8 mouse cellular contexts compared by ENCODE assay signal in the genomic region with DNA sequence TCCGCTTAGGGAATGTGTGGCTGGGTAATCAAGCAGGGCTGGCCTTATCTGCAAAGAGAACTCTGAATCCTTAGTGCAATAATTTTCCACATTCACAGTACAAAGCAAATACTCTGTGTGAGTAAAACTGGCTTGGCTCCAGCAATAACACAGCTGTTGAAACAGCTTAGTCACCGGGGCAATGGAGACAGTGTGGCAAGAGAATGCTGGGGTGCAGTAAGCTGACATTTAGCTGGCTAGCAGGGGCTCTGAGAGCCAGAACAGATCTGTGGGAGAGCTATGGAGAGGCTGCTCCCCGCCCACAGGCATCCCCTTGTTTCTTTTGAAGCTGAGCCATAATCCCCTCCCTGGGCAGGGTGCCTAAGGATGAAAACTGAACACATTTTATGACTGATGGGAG. TPM values are rescaled to one million over a fixed set of nuclear protein-coding genes. Genes with fewer than 3 reads are reported as not detected.
DNase-seq lines count a peak whose midpoint lies in the region; ATAC-seq lines count a peak whose summit lies in the region.

No protein-coding gene starts in this region.

- DNase-seq in 3T3-L1 (ENCODE audit: low read depth, low spot score) = peak; percentile 98
- DNase-seq in cerebellum, postnatal 14 days = peak; percentile 45 to 46
- DNase-seq in frontal cortex, postnatal 14 days (ENCODE audit: low spot score in 2 of 2) = peak; percentile 52 to 69
- peak; percentile 81 for DNase-seq in heart, postnatal 4 days
- DNase-seq in layer of hippocampus, adult 18-20 months (ENCODE audit: low spot score in 2 of 2) = peak; percentile 80 to 92
- peak; percentile 10 for DNase-seq in ovary, postnatal 10 days (ENCODE audit: low spot score)
- no peak for DNase-seq in spleen, adult 12 weeks (ENCODE audit: low spot score)

- 9% methylated on average over 3 of the region's 3 CpGs for WGBS in lung, embryonic 15.5 days

- no peaks in the 10 kb centered on the region for H3K36me3 ChIP-seq in lung, embryonic 15.5 days

- H3K4me3 ChIP-seq in lung, embryonic 15.5 days = no peak overlapping the region

- no peak overlapping the region for H3K9ac ChIP-seq in lung, embryonic 15.5 days

- peak; percentile 93 for ATAC-seq in lung, embryonic 15.5 days (ENCODE audit: borderline replicate concordance, extremely low read depth, low FRiP score, low TSS enrichment)

- peak overlapping the region; percentile 54 for H3K27ac ChIP-seq in lung, embryonic 15.5 days

- peaks cover 17% of the 10 kb centered on the region for H3K4me1 ChIP-seq in lung, embryonic 15.5 days

- no peaks in the 10 kb centered on the region for H3K27me3 ChIP-seq in lung, embryonic 15.5 days

- H3K9me3 ChIP-seq in lung, embryonic 15.5 days = no peaks in the 10 kb centered on the region

- H3K4me2 ChIP-seq in lung, embryonic 15.5 days = no peak overlapping the region

RNA-seq across cellular contexts. Expression of gene Wls, which starts 45.8 kb away (rescaled TPM):
- total RNA-seq in heart, postnatal 4 days (2021) = 100 to 1,000 TPM; 116 TPM
- 10 to 100 TPM; 21.3 to 25.4 TPM for total RNA-seq in layer of hippocampus, adult 18-20 months (2021)
- polyA plus RNA-seq in lung, embryonic 15.5 days (2015; fragmentation: Nextera tagmentation; extraction: Ambion mirVana) = 162 and 170 TPM in 2 replicates

Comparison
In these comparisons a context has a peak if more than half of its experiments do, and no peak if none do; other contexts are left out.
1. RNA of gene Wls, which starts 45.8 kb away (total RNA-seq): 116 TPM in heart, postnatal 4 days; 21.3 to 25.4 TPM in layer of hippocampus, adult 18-20 months; every median in the first group is over 4 times any median in the second.